Comparison of ENCODE assay signal across 8 mouse cellular contexts in genomic region chr16:96610806-96611205, GRCm38 (mm10).
A peak's percentile ranks its signal among the peaks of the same experiment; 100 is the strongest.
DNase-seq lines count a peak whose midpoint lies in the region; ATAC-seq and TF ChIP-seq lines count a peak whose summit lies in the region.

No protein-coding gene starts in this region.

- peak; percentile 67 for ATAC-seq in frontal cortex, adult (ENCODE audit: low TSS enrichment)
- ATAC-seq in midbrain, postnatal 0 days (ENCODE audit: low FRiP score), result no peak
- no peak for ATAC-seq in forebrain, embryonic 13.5 days

- H3K9me3 ChIP-seq in midbrain, postnatal 0 days (ENCODE audit: low read length), result no peaks in the 10 kb centered on the region
- no peaks in the 10 kb centered on the region for H3K9me3 ChIP-seq in forebrain, embryonic 13.5 days (replicated peaks)

- TF ChIP-seq CTCF in midbrain, postnatal 0 days (IDR thresholded peaks at IDR 0.05), result peak; percentile 63

- no peak overlapping the region for H3K27ac ChIP-seq in midbrain, postnatal 0 days (ENCODE audit: low read depth, low read length)
- H3K27ac ChIP-seq in forebrain, embryonic 13.5 days, result no peak overlapping the region

- 88% methylated on average over 1 of the region's 1 CpGs for WGBS in midbrain, postnatal 0 days
- 91% methylated on average over 1 of the region's 1 CpGs for WGBS in forebrain, embryonic 13.5 days

- no peak overlapping the region for H3K4me2 ChIP-seq in midbrain, postnatal 0 days (ENCODE audit: low read depth, low read length, poor library complexity, severe bottlenecking)
- H3K4me2 ChIP-seq in forebrain, embryonic 13.5 days, result no peak overlapping the region

- no peak overlapping the region for H3K4me3 ChIP-seq in midbrain, postnatal 0 days (ENCODE audit: low read depth, low read length)
- no peak overlapping the region for H3K4me3 ChIP-seq in forebrain, embryonic 13.5 days

- intact Hi-C loops in gastrocnemius, postnatal 14 days (cut with DNase I; ENCODE audit: low total_unique reads), result loop anchor here (10.0 kb wide), 1 partner anchor 146 kb away; the partner anchor contains the start of gene Pcp4
- intact Hi-C loops in gastrocnemius, postnatal 36 days (cut with DNase I), result loop anchor here (2.0 kb wide), 1 partner anchor 142 kb away; no protein-coding TSS in a partner anchor

- peaks cover 20% of the 10 kb centered on the region for H3K36me3 ChIP-seq in midbrain, postnatal 0 days (ENCODE audit: insufficient read depth, low read length)
- peaks cover 5% of the 10 kb centered on the region for H3K36me3 ChIP-seq in forebrain, embryonic 13.5 days (ENCODE audit: poor library complexity, severe bottlenecking)

- H3K4me1 ChIP-seq in midbrain, postnatal 0 days (ENCODE audit: insufficient read depth, low read length), result no peaks in the 10 kb centered on the region
- peaks cover 12% of the 10 kb centered on the region; the same call in 1 of the 2 replicates for H3K4me1 ChIP-seq in forebrain, embryonic 13.5 days

- DNase-seq in gastrocnemius, postnatal 14 days, result peak; percentile 11
- no peak for DNase-seq in gastrocnemius, postnatal 36 days
- DNase-seq in urinary bladder, postnatal 36 days (ENCODE audit: low spot score in 2 of 2), result peak; percentile 10 to 15
- DNase-seq in urinary bladder, postnatal 4 days (ENCODE audit: low spot score in 2 of 2), result no peak
- DNase-seq in layer of hippocampus, adult 9-11 months, result peak; percentile 43
- DNase-seq in midbrain, postnatal 0 days (ENCODE audit: low spot score), result peak; percentile 59

- H3K9ac ChIP-seq in midbrain, postnatal 0 days (replicated peaks; ENCODE audit: low read length, poor library complexity, severe bottlenecking), result no peak overlapping the region
- no peak overlapping the region for H3K9ac ChIP-seq in forebrain, embryonic 13.5 days

- no peaks in the 10 kb centered on the region for H3K27me3 ChIP-seq in midbrain, postnatal 0 days (ENCODE audit: insufficient read depth, low read length)
- no peaks in the 10 kb centered on the region for H3K27me3 ChIP-seq in forebrain, embryonic 13.5 days

Comparison
In these comparisons a context has a peak if more than half of its experiments do, and no peak if none do; other contexts are left out.
1. DNase-seq: peak in gastrocnemius, postnatal 14 days (single experiment), urinary bladder, postnatal 36 days (2 of 2), layer of hippocampus, adult 9-11 months (single experiment) and midbrain, postnatal 0 days (single experiment); none in gastrocnemius, postnatal 36 days (0 of 2) and urinary bladder, postnatal 4 days (0 of 2).